Mouse (Mus musculus) brown adipose tissue, adult 24 weeks (tissue): ENCODE measurements around the gene Sfxn3. TPM values are rescaled to one million over a fixed set of nuclear protein-coding genes. Genes with fewer than 3 reads are reported as not detected.
"Not testable (repeated sequence)": the region's sequence is repeated elsewhere in the genome, so short reads cannot be mapped to it uniquely, and the experiment has no call there.

Experiments used
- H3K27ac ChIP-seq: fragments of 200-500 bp; replicated peaks from 2 replicates; pipeline ENCODE4 v1.5.1; 2012; ENCODE audit warnings: low read depth, mild to moderate bottlenecking, low read length
- H3K4me1 ChIP-seq: fragments of 200-500 bp; 2 replicates; pipeline ENCODE4 v1.6.1; 2012; ENCODE audit warnings: low read length, mixed read lengths; ENCODE audit not compliant: control insufficient read depth, insufficient read depth, insufficient read length
- H3K4me3 ChIP-seq: fragments of 200-500 bp; 2 replicates; pipeline ENCODE4 v1.5.1; 2012; ENCODE audit warnings: low read depth, mild to moderate bottlenecking, low read length, moderate library complexity; ENCODE audit not compliant: insufficient read depth
- polyA plus RNA-seq: library from polyadenylated mRNA; stranded (reverse); fragments of >200 nt; gene quantifications from 2 replicates; pipeline ENCODE4 v1.2.4, GENCODE M21; 2012; ENCODE audit not compliant: missing spikeins, insufficient read depth, insufficient read length

Sfxn3 gene
- polyA plus RNA-seq, 1 experiment, result 5.0 TPM

GRCm38 (mm10) chr19:45029571-45029970, 17.7 kb upstream of the Sfxn3 start:
- Histone ChIP-seq H3K27ac (no peak overlapping the region), H3K4me3 (no peak overlapping the region), H3K4me1 (peaks cover 25% of the 10 kb centered on the region)

- Histone ChIP-seq H3K4me3 (no peak overlapping the region), H3K4me1 (peaks cover 25% of the 10 kb centered on the region), H3K27ac (no peak overlapping the region)
Measured at GRCm38 (mm10) chr19:45030111-45030510, 17.2 kb upstream of the Sfxn3 start.

GRCm38 (mm10) chr19:45030746-45031693, 16.3 kb upstream of the Sfxn3 start:
- Histone ChIP-seq H3K4me3 (peak overlapping the region; percentile 38), H3K4me1 (peaks cover 25% of the 10 kb centered on the region), H3K27ac (no peak overlapping the region)

- H3K4me1 ChIP-seq, result peaks cover 25% of the 10 kb centered on the region
- no peak overlapping the region for H3K27ac ChIP-seq
- H3K4me3 ChIP-seq, result no peak overlapping the region
Measured at GRCm38 (mm10) chr19:45031780-45032179, 15.5 kb upstream of the Sfxn3 start.

- Histone ChIP-seq H3K4me1 (peaks cover 18% of the 10 kb centered on the region), H3K27ac (no peak overlapping the region), H3K4me3 (no peak overlapping the region)
Measured at GRCm38 (mm10) chr19:45032570-45033332, 14.6 kb upstream of the Sfxn3 start.

GRCm38 (mm10) chr19:45036867-45037266, 10.4 kb upstream of the Sfxn3 start:
- Histone ChIP-seq H3K4me3 (no peak overlapping the region), H3K27ac (no peak overlapping the region), H3K4me1 (no peaks in the 10 kb centered on the region)

GRCm38 (mm10) chr19:45038198-45038597, 9.1 kb upstream of the Sfxn3 start:
- H3K27ac ChIP-seq, H3K4me1 ChIP-seq, H3K4me3 ChIP-seq: not testable (repeated sequence)

GRCm38 (mm10) chr19:45040214-45040613, 7.1 kb upstream of the Sfxn3 start:
- Histone ChIP-seq H3K27ac (no peak overlapping the region), H3K4me1 (no peaks in the 10 kb centered on the region), H3K4me3 (no peak overlapping the region)

GRCm38 (mm10) chr19:45044389-45044927, 2.8 kb upstream of the Sfxn3 start:
- Histone ChIP-seq H3K4me1 (peaks cover 4% of the 10 kb centered on the region), H3K4me3 (no peak overlapping the region), H3K27ac (no peak overlapping the region)

- Histone ChIP-seq H3K4me1 (peaks cover 4% of the 10 kb centered on the region), H3K4me3 (no peak overlapping the region), H3K27ac (no peak overlapping the region)
Measured at GRCm38 (mm10) chr19:45045236-45045635, 2.1 kb upstream of the Sfxn3 start.

GRCm38 (mm10) chr19:45045651-45046050, 1.7 kb upstream of the Sfxn3 start, which contains the start of gene Pdzd7:
Pdzd7 (minus strand) TSS chr19:45045717.
- H3K27ac ChIP-seq, result no peak within 1 kb of the TSS
- peaks cover 4% of the 10 kb centered on the region for H3K4me1 ChIP-seq
- H3K4me3 ChIP-seq, result peak within 1 kb of the TSS; percentile 64

- peak overlapping the region; percentile 64 for H3K4me3 ChIP-seq
- H3K4me1 ChIP-seq, result peaks cover 4% of the 10 kb centered on the region
- H3K27ac ChIP-seq, result no peak overlapping the region
Measured at GRCm38 (mm10) chr19:45046523-45047321, 581 bp upstream of the Sfxn3 start.

- peak overlapping the region; percentile 92 for H3K27ac ChIP-seq
- peak overlapping the region; percentile 64 for H3K4me3 ChIP-seq
- peaks cover 4% of the 10 kb centered on the region for H3K4me1 ChIP-seq
Measured at GRCm38 (mm10) chr19:45047935-45048643, 786 bp downstream of the Sfxn3 start.
